Mouse (Mus musculus) bone marrow macrophage, adult 2 months (primary cell): ENCODE measurements around the gene Lemd2.

Experiments
- CTCF ChIP-seq: IDR thresholded peaks from 2 replicates; pipeline ENCODE4 v1.5.1; 2012; ENCODE audit warnings: low read depth, mild to moderate bottlenecking, low read length, moderate library complexity
- POLR2A ChIP-seq: IDR thresholded peaks from 2 replicates; pipeline ENCODE4 v1.6.1; 2012; ENCODE audit warnings: mild to moderate bottlenecking, low read depth, low read length, borderline replicate concordance

- TF ChIP-seq CTCF (no peak), POLR2A (no peak)
These were observed 21.5 kb upstream of the Lemd2 start for GRCm38 (mm10) chr17:27225801-27226200.
